Mouse (Mus musculus) cortical plate, adult 2 months (tissue): ENCODE data around the gene Gpr61.

Source experiments
- CTCF ChIP-seq: fragments of 200-500 bp; IDR thresholded peaks from 2 replicates; pipeline ENCODE4 v1.5.1; 2011; ENCODE audit warnings: mild to moderate bottlenecking, control low read depth, low read length; ENCODE audit not compliant: insufficient read depth; ENCODE audit errors: extremely low read depth
- POLR2A ChIP-seq: fragments of 200-500 bp; IDR thresholded peaks from 2 replicates; pipeline ENCODE4 v1.6.1; 2011; ENCODE audit warnings: mild to moderate bottlenecking, low read length, control low read depth; ENCODE audit not compliant: insufficient read depth; ENCODE audit errors: extremely low read depth

GRCm38 (mm10) chr3:108174672-108175531 lies 20.2 kb upstream of the Gpr61 start:
- TF ChIP-seq POLR2A, result 0 out of 2 replicates have a peak, but pooled peaks have one; percentile 4
- TF ChIP-seq CTCF, result no peak
